Mouse (Mus musculus) forebrain, embryonic 14.5 days (tissue): Measurements from ENCODE around the gene Ptger3. TPM values are rescaled to one million over a fixed set of nuclear protein-coding genes. Genes with fewer than 3 reads are reported as not detected.

Source experiments
- ATAC-seq: fragments of 200-750 bp; cut with Nextera tagmentation; 2 replicates; pipeline ENCODE4 v1.8.0; 2017; ENCODE audit warnings: mild to moderate bottlenecking, moderate library complexity
- DNase-seq: peaks from one replicate; pipeline ENCODE4 v3.0.0-alpha.2; 2015; ENCODE audit warnings: low spot score
- H3K27ac ChIP-seq: fragments of 300-500 bp; sonication (generic); 2 replicates; pipeline ENCODE4 v1.5.1; 2014; ENCODE audit warnings: low read depth, mild to moderate bottlenecking, control low read depth, low read length, moderate library complexity
- H3K27me3 ChIP-seq: fragments of 300-500 bp; sonication (generic); replicated peaks from 2 replicates; pipeline ENCODE4 v1.6.1; 2014; ENCODE audit warnings: low read length, control low read depth, mixed read lengths; ENCODE audit not compliant: control insufficient read depth, insufficient read depth
- H3K36me3 ChIP-seq: fragments of 300-500 bp; sonication (generic); 2 replicates; pipeline ENCODE4 v1.6.1; 2014; ENCODE audit warnings: low read length, control low read depth; ENCODE audit not compliant: control insufficient read depth, insufficient read depth
- H3K4me1 ChIP-seq: fragments of 300-500 bp; sonication (generic); 2 replicates; pipeline ENCODE4 v1.6.1; 2014; ENCODE audit warnings: antibody characterized with exemption, low read length, control low read depth; ENCODE audit not compliant: control insufficient read depth, insufficient read depth
- H3K4me2 ChIP-seq: fragments of 300-500 bp; sonication (generic); 2 replicates; pipeline ENCODE4 v1.6.1; 2014; ENCODE audit warnings: mild to moderate bottlenecking, control low read depth, low read length
- H3K4me3 ChIP-seq: fragments of 300-500 bp; sonication (generic); 2 replicates; pipeline ENCODE4 v1.5.1; 2014; ENCODE audit warnings: low read depth, low read length, control low read depth
- H3K9ac ChIP-seq: fragments of 300-500 bp; sonication (generic); 2 replicates; pipeline ENCODE4 v1.6.1; 2014; ENCODE audit warnings: mild to moderate bottlenecking, low read length, control low read depth, moderate library complexity
- H3K9me3 ChIP-seq: fragments of 300-500 bp; sonication (generic); replicated peaks from 2 replicates; pipeline ENCODE4 v1.6.1; 2016; ENCODE audit warnings: low read length, control low read depth, mixed read lengths; ENCODE audit not compliant: control insufficient read depth
- WGBS: fragments of 180-500 bp; shearing (Covaris S2); extraction: QIAGEN DNeasy Blood & Tissue Kit; methylation state at CpG from one replicate; pipeline ENCODE4 v1.1.7; 2014; 5-methylcytosine and 5-hydroxymethylcytosine counted together
- polyA plus RNA-seq: library from polyadenylated mRNA; unstranded; fragments of >200 nt; fragmentation: Nextera tagmentation; extraction: Ambion mirVana; gene quantifications from 2 replicates; pipeline ENCODE4 v1.2.1, GENCODE M21; 2014

Ptger3 gene
- polyA plus RNA-seq, 1 experiment from 2014 or later, result 1.8 TPM

- 81% methylated on average over 3 of the region's 3 CpGs for WGBS
- no peak overlapping the region for H3K4me2 ChIP-seq
- no peak overlapping the region for H3K9ac ChIP-seq
- no peak overlapping the region for H3K4me3 ChIP-seq
- H3K9me3 ChIP-seq, result no peaks in the 10 kb centered on the region
- H3K27me3 ChIP-seq, result no peaks in the 10 kb centered on the region
- no peaks in the 10 kb centered on the region for H3K36me3 ChIP-seq
- H3K27ac ChIP-seq, result no peak overlapping the region
- H3K4me1 ChIP-seq, result no peaks in the 10 kb centered on the region
- no peak for ATAC-seq
- DNase-seq, result no peak
These were observed 60.7 kb downstream of the Ptger3 start for GRCm38 (mm10) chr3:157627407-157627806.

GRCm38 (mm10) chr3:157630671-157631070, 64.0 kb downstream of the Ptger3 start:
- no peak overlapping the region for H3K9ac ChIP-seq
- no peaks in the 10 kb centered on the region for H3K36me3 ChIP-seq
- ATAC-seq (no peak), DNase-seq (no peak)
- no peak overlapping the region for H3K27ac ChIP-seq
- H3K4me1 ChIP-seq, result no peaks in the 10 kb centered on the region
- H3K4me2 ChIP-seq, result no peak overlapping the region
- H3K9me3 ChIP-seq, result no peaks in the 10 kb centered on the region
- no peaks in the 10 kb centered on the region for H3K27me3 ChIP-seq
- WGBS, result 83% methylated on average over 5 of the region's 5 CpGs
- H3K4me3 ChIP-seq, result no peak overlapping the region

GRCm38 (mm10) chr3:157631383-157631782, 64.7 kb downstream of the Ptger3 start:
- DNase-seq (no peak), ATAC-seq (no peak)
- Histone ChIP-seq H3K4me1 (no peaks in the 10 kb centered on the region), H3K9me3 (no peaks in the 10 kb centered on the region), H3K4me2 (no peak overlapping the region), H3K9ac (no peak overlapping the region), H3K27me3 (no peaks in the 10 kb centered on the region), H3K4me3 (no peak overlapping the region), H3K27ac (no peak overlapping the region), H3K36me3 (no peaks in the 10 kb centered on the region)
- 75% methylated on average over 2 of the region's 2 CpGs for WGBS

GRCm38 (mm10) chr3:157634431-157634830, 67.7 kb downstream of the Ptger3 start:
- H3K27ac ChIP-seq, result no peak overlapping the region
- WGBS, result 86% methylated on average over 3 of the region's 3 CpGs
- no peak overlapping the region for H3K4me2 ChIP-seq
- no peak for ATAC-seq
- H3K9me3 ChIP-seq, result no peaks in the 10 kb centered on the region
- H3K9ac ChIP-seq, result no peak overlapping the region
- DNase-seq, result no peak
- no peaks in the 10 kb centered on the region for H3K27me3 ChIP-seq
- no peaks in the 10 kb centered on the region for H3K36me3 ChIP-seq
- H3K4me3 ChIP-seq, result no peak overlapping the region
- H3K4me1 ChIP-seq, result no peaks in the 10 kb centered on the region

- ATAC-seq, result no peak
- Histone ChIP-seq H3K27me3 (no peaks in the 10 kb centered on the region), H3K4me1 (no peaks in the 10 kb centered on the region), H3K4me3 (no peak overlapping the region), H3K9ac (no peak overlapping the region), H3K27ac (no peak overlapping the region), H3K36me3 (no peaks in the 10 kb centered on the region), H3K9me3 (no peaks in the 10 kb centered on the region), H3K4me2 (no peak overlapping the region)
- WGBS, result 85% methylated on average over 4 of the region's 4 CpGs
- DNase-seq, result no peak
These were observed 69.0 kb downstream of the Ptger3 start for GRCm38 (mm10) chr3:157635713-157636112.

GRCm38 (mm10) chr3:157636887-157637286, 70.2 kb downstream of the Ptger3 start:
- no peaks in the 10 kb centered on the region for H3K27me3 ChIP-seq

DNA sequence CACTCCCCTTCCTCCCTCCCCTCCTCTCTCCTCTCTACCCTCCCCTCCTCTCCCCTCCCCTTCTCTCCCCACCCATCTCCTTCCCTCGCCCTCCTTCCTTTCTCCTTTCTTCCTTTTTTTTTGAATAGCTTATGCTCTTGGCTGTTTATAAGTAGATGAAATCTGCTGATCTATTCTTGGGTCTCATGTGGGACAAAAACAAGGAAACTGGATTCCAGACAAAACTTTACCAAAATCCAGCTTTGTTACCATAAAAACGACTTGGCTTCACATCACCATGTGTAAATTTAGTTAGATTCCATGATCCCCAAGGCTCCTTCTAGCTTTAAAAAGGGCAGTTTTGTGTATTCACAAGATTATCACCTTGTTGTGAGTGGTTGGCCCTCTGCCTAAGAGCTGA, 70.6 kb downstream of the Ptger3 start:
- Histone ChIP-seq H3K4me3 (no peak overlapping the region), H3K27ac (no peak overlapping the region), H3K9ac (no peak overlapping the region), H3K9me3 (no peaks in the 10 kb centered on the region), H3K4me2 (no peak overlapping the region), H3K36me3 (no peaks in the 10 kb centered on the region), H3K4me1 (no peaks in the 10 kb centered on the region), H3K27me3 (no peaks in the 10 kb centered on the region)
- 68% methylated on average over 2 of the region's 2 CpGs for WGBS
- DNase-seq, result no peak
- no peak for ATAC-seq

More at GRCm38 (mm10) chr3:157636887-157637286, 70.2 kb downstream of the Ptger3 start:
- Histone ChIP-seq H3K27ac (no peak overlapping the region), H3K4me2 (no peak overlapping the region), H3K9ac (no peak overlapping the region), H3K4me3 (no peak overlapping the region), H3K36me3 (no peaks in the 10 kb centered on the region), H3K4me1 (no peaks in the 10 kb centered on the region), H3K9me3 (no peaks in the 10 kb centered on the region)
- ATAC-seq (no peak), DNase-seq (no peak)

DNA sequence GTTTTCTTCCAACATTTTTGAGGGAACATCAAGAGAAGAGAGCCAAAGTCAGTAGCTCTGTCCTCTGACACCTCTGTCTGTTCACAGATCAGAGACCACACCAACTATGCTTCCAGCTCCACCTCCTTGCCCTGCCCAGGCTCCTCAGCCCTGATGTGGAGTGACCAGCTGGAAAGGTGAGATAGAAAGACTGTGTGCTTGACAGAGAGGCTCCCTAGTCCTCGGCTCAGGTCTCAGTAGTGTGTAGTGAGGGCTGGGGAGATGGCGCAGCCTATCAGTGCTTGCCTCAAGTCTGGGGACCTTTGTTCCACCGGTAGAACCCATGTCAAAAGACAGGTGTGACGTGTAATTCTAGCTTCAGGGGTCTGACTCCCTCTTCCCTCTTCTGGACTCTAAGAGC, 74.9 kb downstream of the Ptger3 start:
- no peak overlapping the region for H3K27ac ChIP-seq
- no peaks in the 10 kb centered on the region for H3K27me3 ChIP-seq
- no peak overlapping the region for H3K9ac ChIP-seq
- ATAC-seq (no peak), DNase-seq (no peak)
- H3K4me2 ChIP-seq, result no peak overlapping the region
- H3K9me3 ChIP-seq, result no peaks in the 10 kb centered on the region
- no peak overlapping the region for H3K4me3 ChIP-seq
- 87% methylated on average over 4 of the region's 4 CpGs for WGBS
- H3K4me1 ChIP-seq, result no peaks in the 10 kb centered on the region
- H3K36me3 ChIP-seq, result no peaks in the 10 kb centered on the region

DNA sequence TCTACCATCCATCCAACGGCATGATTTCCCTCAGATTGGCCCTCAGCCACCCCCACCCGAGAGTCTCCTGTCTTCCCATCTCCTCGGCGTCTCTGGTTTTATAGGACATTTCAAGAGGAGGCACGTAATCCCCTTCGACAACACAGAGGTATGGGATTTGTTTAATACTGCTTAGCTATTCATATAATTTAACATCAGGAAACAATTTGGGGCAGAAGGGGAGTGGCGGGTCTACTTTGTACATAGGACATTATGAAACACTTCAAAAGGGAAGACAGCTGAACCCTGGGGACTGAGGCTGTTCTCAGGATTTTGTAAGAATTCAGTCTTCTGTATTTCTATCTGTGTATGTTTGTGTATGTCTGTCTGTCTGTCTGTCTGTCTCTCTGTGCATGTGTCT, 94.9 kb downstream of the Ptger3 start:
- no peak overlapping the region for H3K9ac ChIP-seq
- no peaks in the 10 kb centered on the region for H3K4me1 ChIP-seq
- no peaks in the 10 kb centered on the region for H3K36me3 ChIP-seq
- 86% methylated on average over 7 of the region's 7 CpGs for WGBS
- H3K9me3 ChIP-seq, result no peaks in the 10 kb centered on the region
- no peak overlapping the region for H3K4me2 ChIP-seq
- DNase-seq (no peak), ATAC-seq (no peak)
- no peak overlapping the region for H3K27ac ChIP-seq
- no peak overlapping the region for H3K4me3 ChIP-seq
- H3K27me3 ChIP-seq, result no peaks in the 10 kb centered on the region
